Mouse (Mus musculus) cerebellum, adult 2 months (tissue): ENCODE results near the gene Akap8l.

ENCODE experiments used
- CTCF ChIP-seq: fragments of 200-500 bp; IDR thresholded peaks from 2 replicates; pipeline ENCODE4 v1.5.1; 2011; ENCODE audit warnings: low read depth, mild to moderate bottlenecking, control low read depth, low read length, moderate library complexity, borderline replicate concordance; ENCODE audit not compliant: insufficient read depth
- POLR2A ChIP-seq: fragments of 200-500 bp; IDR thresholded peaks from 2 replicates; pipeline ENCODE4 v1.6.1; 2011; ENCODE audit warnings: low read length, control low read depth, borderline replicate concordance; ENCODE audit not compliant: insufficient read depth

GRCm38 (mm10) chr17:32320597-32321389 lies 29.6 kb downstream of the Akap8l start, which contains the start of gene Akap8:
- no peak for TF ChIP-seq CTCF
- TF ChIP-seq POLR2A = peak; percentile 84
